Mouse (Mus musculus) adrenal gland, adult 2 months (tissue): ENCODE results near the gene Rab1a. TPM values are rescaled to one million over a fixed set of nuclear protein-coding genes. Genes with fewer than 3 reads are reported as not detected.
"Not testable (repeated sequence)": the region's sequence is repeated elsewhere in the genome, so short reads cannot be mapped to it uniquely, and the experiment has no call there.

Experiments used
- DNase-seq: peaks from one replicate; pipeline ENCODE4 v3.0.0; 2021
- polyA plus RNA-seq: library from polyadenylated mRNA; depleted of rRNA; stranded (reverse); fragments of >200 nt; gene quantifications from 2 replicates; pipeline ENCODE4 v1.2.3, GENCODE M21; 2012
- total RNA-seq, 2 experiments: library from RNA; stranded (reverse); gene quantifications; 2 replicates each; pipeline ENCODE4 v1.2.3; 2021

Rab1a gene
- total and polyA plus RNA-seq, 3 experiments, result 34.4 to 173 (median 165) TPM

- DNase-seq, result no peak
Measured at GRCm38 (mm10) chr11:20217227-20217626, 16.0 kb downstream of the Rab1a start.

- DNase-seq, result not testable (repeated sequence)
Measured at GRCm38 (mm10) chr11:20221671-20222070, 20.4 kb downstream of the Rab1a start.

- no peak for DNase-seq
Measured at GRCm38 (mm10) chr11:20224196-20224595, 23.0 kb downstream of the Rab1a start.

- DNase-seq, result no peak
Measured at GRCm38 (mm10) chr11:20225938-20226337, 24.7 kb downstream of the Rab1a start.

DNA sequence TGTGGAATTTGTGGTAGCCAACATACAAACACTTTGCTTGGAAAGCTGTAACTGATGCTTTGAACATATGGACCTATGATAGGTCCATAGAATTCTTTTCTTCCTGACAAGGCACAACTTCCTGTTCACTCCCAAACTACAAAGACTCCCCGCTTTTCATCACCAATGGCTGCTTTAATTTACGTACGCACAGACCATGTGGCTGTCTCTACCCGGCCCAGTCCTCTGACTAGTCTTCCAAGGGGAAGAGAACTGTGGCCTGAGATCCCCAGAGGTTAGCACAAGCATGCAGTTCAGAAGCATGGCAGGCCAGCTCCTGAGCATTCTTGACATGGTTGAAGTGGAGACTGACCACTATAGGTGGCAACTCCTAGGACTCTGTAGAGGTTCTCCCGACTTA, 27.4 kb downstream of the Rab1a start:
- DNase-seq, result no peak

DNA sequence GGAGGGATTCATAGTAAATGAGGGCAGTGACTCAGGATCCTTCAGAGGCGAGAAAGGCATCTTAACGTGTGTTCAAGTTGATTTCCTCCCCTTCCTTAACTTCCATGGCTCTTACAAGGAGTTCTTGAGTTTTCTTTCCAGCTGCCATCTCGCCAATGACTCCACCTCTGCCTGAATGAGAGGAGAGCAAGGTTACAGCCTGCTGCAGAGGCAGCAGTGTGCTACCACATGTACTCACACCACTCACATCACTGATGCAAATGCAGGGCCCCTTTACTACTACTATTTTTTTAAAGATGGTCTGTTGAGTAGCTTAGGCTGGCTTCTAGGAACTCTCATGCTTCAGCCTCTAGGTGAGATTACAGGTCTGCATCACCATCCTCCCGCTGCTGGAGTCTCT, 28.1 kb downstream of the Rab1a start:
- no peak for DNase-seq

DNA sequence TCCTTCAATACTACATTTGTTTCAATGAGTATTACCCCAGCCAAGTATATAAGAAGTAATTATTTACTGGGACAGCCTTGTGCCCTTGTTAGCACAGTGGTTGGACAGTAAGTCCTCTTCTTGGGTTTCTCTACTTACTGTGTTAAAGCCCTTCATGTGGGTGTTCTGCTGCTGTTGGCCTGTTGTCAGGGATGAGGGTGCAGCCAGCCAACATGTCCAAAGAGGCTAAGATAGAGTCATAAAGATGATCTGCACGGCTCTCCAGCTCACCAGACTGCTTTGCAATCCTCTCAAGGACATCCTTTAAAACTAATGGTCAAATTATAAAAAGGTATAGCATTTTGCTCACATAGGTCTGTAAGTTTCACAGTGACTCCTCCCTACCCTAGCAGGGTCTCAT, 29.1 kb downstream of the Rab1a start:
- DNase-seq, result peak; percentile 64

GRCm38 (mm10) chr11:20231128-20231878, 30.1 kb downstream of the Rab1a start:
- DNase-seq, result peak; percentile 58

DNA sequence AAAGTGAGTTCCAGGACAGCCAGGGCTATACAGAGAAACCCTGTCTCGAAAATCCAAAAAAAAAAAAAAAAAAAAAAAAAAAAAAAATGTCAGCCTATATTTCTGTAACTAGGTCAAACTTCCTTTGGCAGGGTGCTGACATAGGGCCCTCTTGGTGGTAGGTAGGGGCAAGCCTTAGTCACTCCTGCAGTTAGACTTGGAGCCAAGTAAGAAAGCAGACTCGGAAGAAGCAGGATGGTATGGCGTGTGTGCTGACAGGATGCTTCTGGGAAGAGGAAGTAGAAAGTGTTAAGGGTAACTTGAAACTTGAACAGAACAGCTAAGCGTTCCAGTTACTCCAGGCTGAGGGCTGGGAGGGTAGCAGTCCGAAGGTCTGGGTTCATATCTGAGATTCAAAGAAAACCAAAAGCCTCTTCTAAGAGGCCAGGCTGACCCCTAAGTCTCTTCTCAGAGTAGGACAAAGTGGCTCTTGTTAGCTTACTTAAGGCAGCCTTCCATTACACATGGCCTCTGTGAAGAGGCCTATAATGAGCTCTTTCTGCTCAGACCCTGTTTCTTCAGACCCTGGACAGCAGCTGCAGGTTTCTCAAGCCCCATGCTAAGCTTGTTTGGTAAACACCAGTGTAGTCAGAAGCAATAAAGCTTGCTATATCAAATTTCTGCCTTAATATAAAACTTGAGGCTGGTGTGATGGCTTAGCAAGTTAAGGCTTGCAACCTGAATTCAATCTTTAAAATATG, 31.0 kb downstream of the Rab1a start:
- DNase-seq, result no peak

- DNase-seq, result no peak
Measured at GRCm38 (mm10) chr11:20234233-20234632, 33.0 kb downstream of the Rab1a start.

GRCm38 (mm10) chr11:20237018-20237417, 35.8 kb downstream of the Rab1a start:
- no peak for DNase-seq

- no peak for DNase-seq
Measured at GRCm38 (mm10) chr11:20237976-20238375, 36.7 kb downstream of the Rab1a start.

GRCm38 (mm10) chr11:20239279-20239861, 38.1 kb downstream of the Rab1a start:
- DNase-seq, result no peak

GRCm38 (mm10) chr11:20240331-20240730, 39.1 kb downstream of the Rab1a start:
- no peak for DNase-seq

DNA sequence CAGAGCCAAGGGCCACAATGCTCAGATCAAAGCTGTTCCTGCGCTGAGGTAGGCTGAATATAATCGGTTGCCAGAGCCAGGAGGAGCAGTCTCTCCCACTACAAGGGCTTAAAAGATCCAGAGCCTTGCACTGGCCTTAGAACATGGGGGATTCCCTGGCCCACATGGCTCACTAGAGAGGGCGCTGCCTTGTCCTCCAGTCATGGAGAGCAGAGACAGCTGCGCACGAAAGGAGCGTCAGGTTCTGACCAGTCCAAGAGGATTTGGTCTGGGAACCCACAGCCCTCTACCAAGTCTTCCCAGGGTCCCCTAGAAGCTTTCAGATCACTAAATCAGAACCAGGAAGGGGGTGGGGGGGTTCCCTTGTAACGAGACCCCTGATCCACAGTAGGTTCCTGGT, 40.1 kb downstream of the Rab1a start:
- no peak for DNase-seq

- DNase-seq, result no peak
Measured at GRCm38 (mm10) chr11:20242366-20243056, 41.3 kb downstream of the Rab1a start.

DNA sequence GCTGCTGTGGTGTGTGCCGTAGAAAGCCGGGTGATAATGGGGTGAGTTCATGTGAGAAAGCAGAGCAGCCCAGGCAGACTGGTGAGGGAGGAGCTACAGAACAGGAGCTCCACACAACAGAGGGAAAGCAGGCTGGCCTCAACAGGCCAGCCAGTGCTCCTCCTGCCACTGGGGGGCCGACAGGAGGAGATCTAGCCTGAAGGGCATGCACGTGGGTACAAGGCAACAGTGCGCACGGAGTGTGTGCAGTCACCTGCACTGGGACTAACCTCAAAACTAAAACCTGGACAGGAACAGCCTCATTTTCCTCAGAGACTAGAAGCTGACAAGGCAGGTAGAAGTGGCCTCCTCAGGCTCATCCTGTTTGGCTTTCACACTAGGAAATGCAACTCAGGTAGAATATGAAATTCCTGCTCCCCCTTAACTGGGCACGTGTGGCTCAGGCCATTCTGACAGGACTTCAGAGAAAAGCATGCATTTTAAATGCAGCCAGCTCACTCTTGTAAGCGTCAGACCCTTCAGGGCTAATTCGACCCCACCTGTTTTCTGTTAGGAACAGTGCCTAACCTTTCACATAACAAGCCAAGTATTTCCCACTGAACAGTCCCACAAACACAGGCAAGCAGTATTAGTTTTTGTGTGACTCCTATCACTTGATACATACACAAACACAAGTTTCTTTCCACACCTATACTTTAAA, 42.1 kb downstream of the Rab1a start:
- no peak for DNase-seq

DNA sequence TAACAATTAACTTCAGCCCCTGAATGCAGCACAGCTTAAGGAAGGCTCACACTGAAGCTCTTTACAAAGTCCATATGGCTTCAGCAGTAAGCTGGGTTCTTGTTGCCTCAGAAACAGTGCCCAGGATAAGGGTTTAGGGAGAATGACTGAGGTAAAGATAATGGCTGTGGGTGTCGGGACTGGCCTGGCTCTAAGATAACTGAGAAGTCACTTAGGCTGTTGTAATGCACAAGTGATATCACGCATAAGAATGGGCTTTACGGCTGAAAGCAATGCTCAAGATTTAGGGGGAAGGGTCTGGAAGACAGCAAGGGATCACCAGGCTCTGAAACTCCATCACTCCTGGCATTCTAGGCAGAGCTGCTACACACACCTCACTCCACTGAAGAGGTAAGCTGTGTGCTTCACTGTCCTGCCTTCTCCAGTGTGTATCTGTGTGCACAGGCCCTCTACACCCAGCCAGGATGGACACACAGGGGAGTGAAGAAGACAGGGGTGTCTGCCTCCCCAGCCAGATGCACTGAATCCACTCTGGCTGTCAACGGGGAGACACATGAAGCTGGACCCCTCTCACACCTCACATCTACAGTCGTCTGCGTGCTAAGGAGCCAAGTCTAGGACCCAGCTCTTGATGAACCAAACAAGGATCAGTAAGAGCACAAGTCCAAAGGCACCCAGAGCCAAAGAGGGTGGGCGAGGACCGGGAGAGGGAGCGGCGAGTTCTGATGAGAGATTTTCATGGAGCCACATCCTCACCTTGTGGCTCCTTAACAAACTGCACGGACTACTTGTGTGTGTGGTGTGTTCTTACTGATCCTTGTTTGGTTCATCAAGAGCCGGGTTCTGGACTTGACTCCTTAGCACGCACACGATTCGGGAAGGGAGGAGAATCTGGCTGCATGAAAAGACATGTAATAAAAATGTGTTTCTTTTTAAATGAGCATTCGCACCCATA, 43.4 kb downstream of the Rab1a start:
- no peak for DNase-seq

DNA sequence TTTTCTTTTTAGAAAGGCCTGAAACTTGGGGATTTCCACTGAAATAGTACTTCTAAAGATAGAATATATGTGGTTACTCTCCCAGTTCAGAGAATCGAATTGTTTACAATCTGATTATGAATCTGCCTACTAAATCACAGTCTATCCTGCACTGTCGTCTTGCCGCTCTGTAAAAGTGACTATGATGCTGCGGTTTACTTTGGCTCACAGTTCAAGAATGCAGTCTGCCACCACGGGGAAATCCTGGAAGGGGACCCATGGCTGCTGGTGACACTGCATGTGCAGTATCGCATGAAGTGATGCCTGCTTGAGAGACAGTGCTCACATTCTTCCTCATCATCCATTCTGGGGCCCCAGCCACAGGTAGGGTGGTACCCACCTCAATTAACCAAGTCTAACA, 44.1 kb downstream of the Rab1a start:
- DNase-seq, result no peak

DNA sequence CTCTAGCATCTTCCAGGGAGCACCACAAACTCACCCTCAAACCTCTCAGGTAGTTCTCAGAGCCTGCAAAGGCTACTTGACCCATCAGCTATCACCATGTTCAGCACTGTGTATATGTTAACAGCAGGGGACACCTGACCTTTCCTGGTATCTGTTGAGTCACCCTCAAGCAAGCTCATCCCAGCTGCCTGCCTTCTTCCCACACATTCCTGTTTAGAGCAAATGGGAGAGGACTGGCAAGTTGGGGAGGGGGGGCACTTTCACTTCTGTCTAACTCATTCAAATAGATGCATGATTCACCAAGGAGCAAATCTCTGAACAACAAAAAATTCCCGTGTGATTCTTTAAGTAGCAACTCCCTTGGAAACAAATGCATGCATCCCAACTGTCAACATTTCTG, 45.4 kb downstream of the Rab1a start:
- no peak for DNase-seq
